Mouse (Mus musculus) monocyte, adult 5-6 weeks (primary cell): ENCODE results near the gene Olfr23. TPM values are rescaled to one million over a fixed set of nuclear protein-coding genes. Genes with fewer than 3 reads are reported as not detected.
"Not testable (repeated sequence)": the region's sequence is repeated elsewhere in the genome, so short reads cannot be mapped to it uniquely, and the experiment has no call there.

Experiments used
- ATAC-seq: fragments of 153-309, 156-312 bp; replicated peaks from 2 replicates; pipeline ENCODE4 v1.8.0; 2017; ENCODE audit warnings: mild to moderate bottlenecking; ENCODE audit not compliant: low TSS enrichment, insufficient number of reproducible peaks, severe bottlenecking, poor library complexity, low FRiP score
- total RNA-seq: library from RNA; stranded (forward); fragments of 200-1000, 200-491, 200-594 nt; gene quantifications from 3 replicates; pipeline ENCODE4 v1.2.3, GENCODE M21; 2017

Olfr23 gene
- not detected in 3 replicates for total RNA-seq

DNA sequence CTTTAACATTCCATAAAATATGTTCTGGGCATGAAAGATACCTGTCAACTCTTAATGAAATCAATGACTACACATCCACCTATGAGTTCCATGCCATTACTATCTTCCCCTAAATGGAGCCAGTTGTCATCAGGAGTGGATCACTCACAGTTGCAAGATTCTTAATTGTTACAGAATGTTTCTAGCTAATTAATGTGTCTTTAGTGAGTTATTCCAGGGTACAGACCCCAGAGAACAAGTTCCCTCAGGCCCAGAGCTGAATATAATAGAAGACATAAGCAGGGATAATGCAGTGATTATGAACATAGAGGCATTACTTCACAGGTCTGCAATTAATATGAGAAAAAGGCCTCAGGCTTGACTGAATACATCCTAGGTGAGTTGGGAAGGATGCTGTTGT, at the start of gene Olfr23:
TSS of gene Olfr23 (plus strand) at position 301 of the 400 bp plus-strand sequence.
- no peak for ATAC-seq

DNA sequence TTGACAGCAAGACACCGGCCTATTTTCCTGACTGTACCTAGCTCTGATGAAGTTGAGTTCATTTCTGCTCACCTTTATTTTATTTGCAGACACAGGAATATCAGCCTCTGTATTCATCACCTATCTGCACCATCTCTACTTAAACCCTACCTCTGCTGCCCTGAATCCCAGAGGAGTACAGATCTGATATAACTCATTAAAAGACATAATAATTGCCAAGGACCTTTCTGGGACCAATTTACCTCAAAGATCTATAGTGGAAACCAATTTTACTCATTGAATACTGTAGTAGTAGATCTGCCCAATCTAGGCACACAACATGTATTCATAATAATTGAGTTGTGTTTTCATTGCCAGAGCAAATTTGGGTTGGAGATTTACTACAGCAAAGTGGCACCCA, 45.8 kb upstream of the Olfr23 start, which contains the start of gene Olfr394:
TSS of gene Olfr394 (minus strand) at position 101 of the 400 bp plus-strand sequence.
- no peak for ATAC-seq

DNA sequence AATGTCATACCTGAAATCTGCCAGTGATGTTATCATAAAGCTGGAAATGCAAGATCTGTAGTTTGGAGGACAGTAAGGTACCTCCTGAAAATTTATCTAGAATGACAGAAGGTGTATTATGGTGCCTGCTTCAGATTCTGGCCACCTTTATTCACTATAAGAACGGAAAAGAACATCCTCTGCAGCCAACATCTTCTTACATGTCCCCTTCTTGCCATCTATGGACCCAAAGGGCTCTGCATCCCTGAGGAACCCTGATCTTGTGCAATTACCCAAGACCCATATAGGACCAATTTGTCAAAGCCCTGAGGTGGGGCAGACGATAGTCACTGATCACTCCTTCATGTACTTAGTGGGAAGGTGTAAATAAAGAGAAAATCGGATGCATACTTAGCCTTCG, 27.3 kb upstream of the Olfr23 start, which contains the start of gene Olfr395:
TSS of gene Olfr395 (minus strand) at position 101 of the 400 bp plus-strand sequence.
- ATAC-seq, result not testable (repeated sequence)

DNA sequence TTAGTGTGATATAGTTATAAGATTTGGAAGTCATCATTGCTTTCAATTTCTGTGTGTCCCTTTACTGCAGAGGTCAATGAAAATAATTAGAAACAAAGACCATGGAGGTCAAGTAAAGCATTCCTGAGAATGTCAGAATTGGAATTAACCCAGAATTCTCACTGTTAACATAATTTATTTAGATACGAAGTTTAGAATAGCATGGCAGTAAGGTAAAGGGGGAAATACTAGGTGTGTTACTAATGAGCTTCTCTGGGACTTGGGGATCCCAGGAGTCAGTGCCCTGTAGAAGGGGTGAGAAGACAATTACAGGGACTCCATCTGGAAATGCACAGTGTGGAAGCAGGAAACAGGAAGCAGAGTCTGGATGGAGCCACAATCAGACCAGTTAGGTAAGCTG, 24.0 kb downstream of the Olfr23 start, which contains the start of gene Olfr397:
TSS of gene Olfr397 (plus strand) at position 301 of the 400 bp plus-strand sequence.
- no peak for ATAC-seq

DNA sequence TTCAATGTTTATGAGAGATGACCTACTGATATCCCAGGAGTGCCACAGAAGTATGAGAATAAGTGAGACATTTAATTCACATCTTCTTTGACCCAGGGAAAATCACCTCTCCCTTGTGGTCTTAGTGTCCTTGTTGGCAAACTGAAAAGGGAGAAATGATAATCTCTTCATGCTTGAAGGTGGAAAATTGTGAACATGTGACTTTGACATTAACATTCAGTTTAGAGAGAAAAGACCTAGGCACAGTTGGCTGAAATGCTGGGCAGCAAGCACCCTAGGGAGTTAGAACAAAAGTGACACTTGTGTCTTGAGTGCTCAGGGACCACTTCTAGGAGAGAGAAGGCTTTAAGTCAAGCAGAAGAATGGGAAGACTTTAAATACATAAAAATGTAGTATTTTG, 53.8 kb downstream of the Olfr23 start, which contains the start of gene Olfr398:
TSS of gene Olfr398 (minus strand) at position 101 of the 400 bp plus-strand sequence.
- ATAC-seq, result no peak

Other genes with a start within 250 kb of the Olfr23 start
- gene Zfp735, start 247.9 kb upstream of the Olfr23 start, total RNA-seq, result not detected in 3 replicates
- gene Olfr389, start 156.0 kb upstream of the Olfr23 start, total RNA-seq, result not detected in 3 replicates
- gene Olfr390, start 153.7 kb upstream of the Olfr23 start, total RNA-seq, result not detected in 3 replicates
- gene Olfr391-ps, start 133.6 kb upstream of the Olfr23 start, total RNA-seq, result not detected in 3 replicates
- gene Olfr392, start 119.6 kb upstream of the Olfr23 start, total RNA-seq, result not detected in 3 replicates
- not detected in 3 replicates for gene Olfr393, start 85.2 kb upstream of the Olfr23 start, total RNA-seq
- not detected in 3 replicates for gene Olfr394, start 45.9 kb upstream of the Olfr23 start, total RNA-seq
- not detected in 3 replicates for gene Olfr395, start 27.4 kb upstream of the Olfr23 start, total RNA-seq
- gene Olfr397, start 24.1 kb downstream of the Olfr23 start, total RNA-seq, result not detected in 3 replicates
- not detected in 3 replicates for gene Olfr398, start 53.7 kb downstream of the Olfr23 start, total RNA-seq
- gene Olfr139, start 119.9 kb downstream of the Olfr23 start, total RNA-seq, result not detected in 3 replicates
- gene Olfr399, start 119.9 kb downstream of the Olfr23 start, total RNA-seq, result not detected in 3 replicates
- gene Zfp616, start 133.3 kb downstream of the Olfr23 start, total RNA-seq, result not detected in 3 replicates
- gene Olfr401, start 177.0 kb downstream of the Olfr23 start, total RNA-seq, result not detected in 3 replicates
- gene Olfr402, start 216.9 kb downstream of the Olfr23 start, total RNA-seq, result not detected in 3 replicates
- gene Olfr403, start 249.6 kb downstream of the Olfr23 start, total RNA-seq, result not detected in 3 replicates